ENCODE assay signal across 9 mouse cellular contexts in genomic region chr9:54286331-54286987, GRCm38 (mm10). TPM values are rescaled to one million over a fixed set of nuclear protein-coding genes. Genes with fewer than 3 reads are reported as not detected.
DNase-seq lines count a peak whose midpoint lies in the region; ATAC-seq and TF ChIP-seq lines count a peak whose summit lies in the region.
"Had no signal": no experiment of that assay in that cellular context is flagged by ENCODE, and none has a peak within 500 bp of the region (broad histone marks: within the 10 kb centered on the region; RNA-seq: fewer than 3 reads in every experiment).

TSS of gene Gldn (plus strand) at chr9:54286486.

- H3K27me3 ChIP-seq in lung, embryonic 14.5 days (ENCODE audit: insufficient read depth, low read length) = peaks cover 18% of the 10 kb centered on the region
- H3K27me3 ChIP-seq in liver, embryonic 13.5 days = peaks cover 20% of the 10 kb centered on the region

- H3K4me3 ChIP-seq in lung, embryonic 14.5 days (ENCODE audit: low read depth, low read length) = peak within 1 kb of the TSS; percentile 32
- peak within 1 kb of the TSS; percentile 23; the same call in 1 of the 2 replicates for H3K4me3 ChIP-seq in liver, embryonic 13.5 days (replicated peaks)

- peak within 1 kb of the TSS; percentile 67 for H3K4me2 ChIP-seq in lung, embryonic 14.5 days
- peak within 1 kb of the TSS; percentile 37 for H3K4me2 ChIP-seq in liver, embryonic 13.5 days

- no peaks in the 10 kb centered on the region for H3K9me3 ChIP-seq in lung, embryonic 14.5 days (ENCODE audit: low read depth, low read length)
- H3K9me3 ChIP-seq in liver, embryonic 13.5 days (replicated peaks) = no peaks in the 10 kb centered on the region

- TF ChIP-seq CTCF in lung, embryonic 14.5 days (IDR thresholded peaks at IDR 0.05; ENCODE audit: low read depth) = no peak
- TF ChIP-seq CTCF in brain, embryonic 14.5 days (IDR thresholded peaks at IDR 0.05; ENCODE audit: borderline replicate concordance, extremely low read depth, insufficient read depth, insufficient read length) = no peak

- no peak within 1 kb of the TSS for H3K27ac ChIP-seq in lung, embryonic 14.5 days (ENCODE audit: low read depth)
- no peak within 1 kb of the TSS for H3K27ac ChIP-seq in liver, embryonic 13.5 days

- DNase-seq in lung, embryonic 14.5 days = peak; percentile 47
- DNase-seq in lung, postnatal 36 days = no peak
- peak; percentile 37 for DNase-seq in brain, embryonic 14.5 days (ENCODE audit: low read depth)
- DNase-seq in liver, embryonic 13.5 days = no peak
- DNase-seq in right cerebral cortex, postnatal 25 days = peak; percentile 20
- no peak for DNase-seq in lung, postnatal 10 days

- peak within 1 kb of the TSS; percentile 13; the same call in 1 of the 2 replicates for H3K9ac ChIP-seq in lung, embryonic 14.5 days
- no peak within 1 kb of the TSS for H3K9ac ChIP-seq in liver, embryonic 13.5 days

- no peaks in the 10 kb centered on the region for H3K36me3 ChIP-seq in lung, embryonic 14.5 days (ENCODE audit: insufficient read depth)
- H3K36me3 ChIP-seq in liver, embryonic 13.5 days = no peaks in the 10 kb centered on the region

- WGBS in lung, embryonic 14.5 days = 2% methylated on average over 61 of the region's 61 CpGs
- 4% methylated on average over 61 of the region's 61 CpGs for WGBS in liver, embryonic 13.5 days (ENCODE audit: insufficient replicate concordance)

- H3K4me1 ChIP-seq in lung, embryonic 14.5 days (ENCODE audit: insufficient read depth) = no peaks in the 10 kb centered on the region
- H3K4me1 ChIP-seq in liver, embryonic 13.5 days (replicated peaks) = no peaks in the 10 kb centered on the region

- TF ChIP-seq POLR2A in brain, embryonic 14.5 days (IDR thresholded peaks at IDR 0.05; ENCODE audit: borderline replicate concordance, extremely low read depth, insufficient read depth, insufficient read length, poor library complexity, severe bottlenecking) = no peak

- ATAC-seq in lung, embryonic 14.5 days (ENCODE audit: insufficient read depth) = peak; percentile 31; the same call in 1 of the 2 replicates
- ATAC-seq in granulocyte monocyte progenitor cell, adult 5-6 weeks (replicated peaks; ENCODE audit: poor library complexity, severe bottlenecking) = peak; percentile 17
- no peak for ATAC-seq in liver, embryonic 13.5 days (ENCODE audit: low read depth)
- ATAC-seq in megakaryocyte, adult 5-6 weeks (ENCODE audit: poor library complexity, severe bottlenecking) = no peak

RNA-seq across cellular contexts. Expression of gene Gldn, which starts in this region (rescaled TPM):
- not detected in 2 replicates for polyA plus RNA-seq in lung, embryonic 14.5 days (2014; fragmentation: Nextera tagmentation; extraction: Ambion mirVana)
- polyA plus RNA-seq in brain, embryonic 14.5 days (2012; rRNA removed) = 0.20 and 0.23 TPM in 2 replicates
- not detected in 2 replicates for total RNA-seq in granulocyte monocyte progenitor cell, adult 5-6 weeks (2014; fragmentation: Nextera tagmentation)
- not detected in 2 replicates for total RNA-seq in granulocyte monocyte progenitor cell, adult 5-6 weeks (2017)
- polyA plus RNA-seq in liver, embryonic 13.5 days (2015; fragmentation: Nextera tagmentation; extraction: Ambion mirVana) = not detected in 2 replicates
- total RNA-seq in megakaryocyte, adult 5-6 weeks (2015) = not detected in 2 replicates
- not detected in 2 replicates for total RNA-seq in megakaryocyte, adult 5-6 weeks (2017)
- total RNA-seq: liver, adult 2 months had no signal
- polyA plus RNA-seq: liver, adult 2 months had no signal

Comparison
In these comparisons a context has a peak if more than half of its experiments do, and no peak if none do; other contexts are left out.
1. Peak in DNase-seq, ATAC-seq, H3K4me3 ChIP-seq, H3K9ac ChIP-seq and H3K4me2 ChIP-seq in lung, embryonic 14.5 days; RNA of the gene not detected or under 1 TPM.
2. Peak in DNase-seq in brain, embryonic 14.5 days; RNA of the gene not detected or under 1 TPM.
3. Peak in ATAC-seq in granulocyte monocyte progenitor cell, adult 5-6 weeks; RNA of the gene not detected or under 1 TPM.